Mouse (Mus musculus) kidney, embryonic 15.5 days (tissue): ENCODE results near the gene Mmel1. TPM values are rescaled to one million over a fixed set of nuclear protein-coding genes. Genes with fewer than 3 reads are reported as not detected.

Source experiments
- ATAC-seq: fragments of 200-750 bp; cut with Nextera tagmentation; replicated peaks from 2 replicates; pipeline ENCODE4 v1.8.0; 2017; ENCODE audit warnings: moderate TSS enrichment; ENCODE audit not compliant: low FRiP score
- H3K27ac ChIP-seq: fragments of 300-500 bp; sonication (generic); 2 replicates; pipeline ENCODE4 v1.5.1; 2015; ENCODE audit warnings: mild to moderate bottlenecking, inconsistent platforms
- H3K27me3 ChIP-seq: fragments of 300-500 bp; sonication (generic); 2 replicates; pipeline ENCODE4 v1.6.1; 2015; ENCODE audit warnings: inconsistent platforms
- H3K36me3 ChIP-seq: fragments of 300-500 bp; sonication (generic); 2 replicates; pipeline ENCODE4 v1.6.1; 2015; ENCODE audit warnings: inconsistent platforms
- H3K4me1 ChIP-seq: fragments of 300-500 bp; sonication (generic); 2 replicates; pipeline ENCODE4 v1.6.1; 2015; ENCODE audit warnings: inconsistent platforms
- H3K4me2 ChIP-seq: fragments of 300-500 bp; sonication (generic); 2 replicates; pipeline ENCODE4 v1.6.1; 2015; ENCODE audit warnings: moderate library complexity, mild to moderate bottlenecking, inconsistent platforms
- H3K4me3 ChIP-seq: fragments of 300-500 bp; sonication (generic); replicated peaks from 2 replicates; pipeline ENCODE4 v1.5.1; 2015; ENCODE audit warnings: mild to moderate bottlenecking, inconsistent platforms
- H3K9ac ChIP-seq: fragments of 300-500 bp; sonication (generic); 2 replicates; pipeline ENCODE4 v1.6.1; 2015; ENCODE audit warnings: mild to moderate bottlenecking, inconsistent platforms
- H3K9me3 ChIP-seq: fragments of 300-500 bp; sonication (generic); replicated peaks from 2 replicates; pipeline ENCODE4 v1.6.1; 2016; ENCODE audit warnings: inconsistent platforms
- WGBS: fragments of 180-500 bp; shearing (Covaris S2); methylation state at CpG from one replicate; pipeline ENCODE4 v1.1.7; 2015; ENCODE audit warnings: mixed read lengths; 5-methylcytosine and 5-hydroxymethylcytosine counted together
- polyA plus RNA-seq: library from polyadenylated mRNA; unstranded; fragments of >200 nt; fragmentation: Nextera tagmentation; extraction: Ambion mirVana; gene quantifications from 2 replicates; pipeline ENCODE4 v1.2.1, GENCODE M21; 2015

The Mmel1 gene
- polyA plus RNA-seq, 1 experiment from 2014 or later: 0.42 TPM

- H3K27ac ChIP-seq: no peak overlapping the region
- no peak overlapping the region for H3K4me3 ChIP-seq
- no peaks in the 10 kb centered on the region for H3K27me3 ChIP-seq
- peaks cover 10% of the 10 kb centered on the region for H3K4me1 ChIP-seq
- ATAC-seq: no peak
- H3K9me3 ChIP-seq: no peaks in the 10 kb centered on the region
- 93% methylated on average over 4 of the region's 4 CpGs for WGBS
- no peak overlapping the region for H3K9ac ChIP-seq
- no peaks in the 10 kb centered on the region for H3K36me3 ChIP-seq
- H3K4me2 ChIP-seq: no peak overlapping the region
Measured at GRCm38 (mm10) chr4:154914252-154914651, 44.9 kb downstream of the Mmel1 start.

- WGBS: 80% methylated on average over 3 of the region's 3 CpGs
- no peaks in the 10 kb centered on the region for H3K27me3 ChIP-seq
- ATAC-seq: no peak
Measured at GRCm38 (mm10) chr4:154914707-154915106, 45.3 kb downstream of the Mmel1 start.

GRCm38 (mm10) chr4:154915286-154915685 is 45.9 kb downstream of the Mmel1 start:
- Histone ChIP-seq H3K9me3 (no peaks in the 10 kb centered on the region), H3K4me3 (no peak overlapping the region), H3K36me3 (no peaks in the 10 kb centered on the region), H3K27ac (no peak overlapping the region), H3K27me3 (no peaks in the 10 kb centered on the region), H3K4me2 (no peak overlapping the region), H3K9ac (no peak overlapping the region), H3K4me1 (peaks cover 10% of the 10 kb centered on the region)
- ATAC-seq: no peak
- 69% methylated on average over 10 of the region's 10 CpGs for WGBS

More at GRCm38 (mm10) chr4:154914707-154915106, 45.3 kb downstream of the Mmel1 start:
- no peak overlapping the region for H3K27ac ChIP-seq
- no peak overlapping the region for H3K4me3 ChIP-seq
- H3K36me3 ChIP-seq: no peaks in the 10 kb centered on the region
- H3K4me2 ChIP-seq: no peak overlapping the region
- peaks cover 10% of the 10 kb centered on the region for H3K4me1 ChIP-seq
- H3K9ac ChIP-seq: no peak overlapping the region
- H3K9me3 ChIP-seq: no peaks in the 10 kb centered on the region

GRCm38 (mm10) chr4:154916662-154917061 is 47.3 kb downstream of the Mmel1 start:
- H3K9me3 ChIP-seq: no peaks in the 10 kb centered on the region
- no peak for ATAC-seq
- no peak overlapping the region for H3K4me2 ChIP-seq
- H3K4me1 ChIP-seq: no peaks in the 10 kb centered on the region
- WGBS: 86% methylated on average over 4 of the region's 4 CpGs
- H3K9ac ChIP-seq: no peak overlapping the region
- no peaks in the 10 kb centered on the region for H3K27me3 ChIP-seq
- H3K36me3 ChIP-seq: no peaks in the 10 kb centered on the region
- H3K27ac ChIP-seq: no peak overlapping the region
- no peak overlapping the region for H3K4me3 ChIP-seq

GRCm38 (mm10) chr4:154922291-154922690 is 52.9 kb downstream of the Mmel1 start:
- no peaks in the 10 kb centered on the region for H3K36me3 ChIP-seq
- H3K9ac ChIP-seq: no peak overlapping the region
- no peaks in the 10 kb centered on the region for H3K27me3 ChIP-seq
- no peak overlapping the region for H3K27ac ChIP-seq
- H3K4me1 ChIP-seq: peaks cover 5% of the 10 kb centered on the region; the same call in 1 of the 2 replicates
- H3K9me3 ChIP-seq: no peaks in the 10 kb centered on the region
- ATAC-seq: no peak
- no peak overlapping the region for H3K4me3 ChIP-seq
- H3K4me2 ChIP-seq: no peak overlapping the region
- WGBS: 80% methylated on average over 4 of the region's 4 CpGs

GRCm38 (mm10) chr4:154922931-154923330 is 53.5 kb downstream of the Mmel1 start:
- Histone ChIP-seq H3K4me1 (peaks cover 11% of the 10 kb centered on the region), H3K9ac (no peak overlapping the region), H3K4me3 (no peak overlapping the region), H3K36me3 (no peaks in the 10 kb centered on the region), H3K9me3 (no peaks in the 10 kb centered on the region), H3K4me2 (no peak overlapping the region), H3K27ac (no peak overlapping the region), H3K27me3 (no peaks in the 10 kb centered on the region)
- 77% methylated on average over 5 of the region's 5 CpGs for WGBS
- no peak for ATAC-seq

- 61% methylated on average over 4 of the region's 4 CpGs for WGBS
- no peak overlapping the region for H3K27ac ChIP-seq
- no peaks in the 10 kb centered on the region for H3K36me3 ChIP-seq
- no peaks in the 10 kb centered on the region for H3K27me3 ChIP-seq
- no peak overlapping the region for H3K9ac ChIP-seq
- no peak overlapping the region for H3K4me2 ChIP-seq
- H3K4me1 ChIP-seq: peaks cover 20% of the 10 kb centered on the region
- no peak for ATAC-seq
- no peaks in the 10 kb centered on the region for H3K9me3 ChIP-seq
- H3K4me3 ChIP-seq: no peak overlapping the region
Measured at GRCm38 (mm10) chr4:154925413-154925812, 56.0 kb downstream of the Mmel1 start.

- Histone ChIP-seq H3K27ac (peak overlapping the region; percentile 62), H3K9ac (0 out of 2 replicates have a peak overlapping the region, but pooled peaks have one; percentile 7), H3K4me3 (peak overlapping the region; percentile 25), H3K36me3 (no peaks in the 10 kb centered on the region), H3K27me3 (no peaks in the 10 kb centered on the region), H3K4me1 (peaks cover 20% of the 10 kb centered on the region), H3K9me3 (no peaks in the 10 kb centered on the region), H3K4me2 (peak overlapping the region; percentile 42)
- WGBS: 55% methylated on average over 9 of the region's 9 CpGs
- 0 out of 2 replicates have a peak, but pooled peaks have one; percentile 10 for ATAC-seq
Measured at GRCm38 (mm10) chr4:154926969-154927898, 57.8 kb downstream of the Mmel1 start.

- ATAC-seq: 0 out of 2 replicates have a peak, but pooled peaks have one; percentile 28
- Histone ChIP-seq H3K4me3 (peak overlapping the region; percentile 25), H3K9ac (0 out of 2 replicates have a peak overlapping the region, but pooled peaks have one; percentile 7), H3K27ac (peak overlapping the region; percentile 62), H3K9me3 (no peaks in the 10 kb centered on the region), H3K27me3 (no peaks in the 10 kb centered on the region), H3K4me2 (peak overlapping the region; percentile 42), H3K36me3 (no peaks in the 10 kb centered on the region), H3K4me1 (peaks cover 20% of the 10 kb centered on the region)
- 26% methylated on average over 5 of the region's 5 CpGs for WGBS
Measured at GRCm38 (mm10) chr4:154927899-154928337, 58.5 kb downstream of the Mmel1 start.

- Histone ChIP-seq H3K4me2 (peak within 1 kb of the TSS; percentile 42), H3K4me1 (peaks cover 20% of the 10 kb centered on the region), H3K27ac (peak within 1 kb of the TSS; percentile 62), H3K9ac (0 out of 2 replicates have a peak within 1 kb of the TSS, but pooled peaks have one; percentile 7), H3K4me3 (peak within 1 kb of the TSS; percentile 25), H3K9me3 (no peaks in the 10 kb centered on the region), H3K36me3 (no peaks in the 10 kb centered on the region), H3K27me3 (no peaks in the 10 kb centered on the region)
- WGBS: 42% methylated on average over 12 of the region's 12 CpGs
- ATAC-seq: peak; percentile 63; the same call in 1 of the 2 replicates
Measured at GRCm38 (mm10) chr4:154928395-154929087, 59.2 kb downstream of the Mmel1 start, which contains the start of gene Tnfrsf14. Tnfrsf14 (minus strand) TSS chr4:154928563.

GRCm38 (mm10) chr4:154929088-154929660 is 59.8 kb downstream of the Mmel1 start:
- ATAC-seq: peak; percentile 73; the same call in 1 of the 2 replicates
- no peak overlapping the region for H3K4me3 ChIP-seq
- H3K27ac ChIP-seq: no peak overlapping the region
- 61% methylated on average over 12 of the region's 12 CpGs for WGBS
- no peaks in the 10 kb centered on the region for H3K36me3 ChIP-seq
- H3K4me2 ChIP-seq: no peak overlapping the region
- H3K27me3 ChIP-seq: no peaks in the 10 kb centered on the region
- H3K4me1 ChIP-seq: peaks cover 24% of the 10 kb centered on the region
- H3K9me3 ChIP-seq: no peaks in the 10 kb centered on the region
- no peak overlapping the region for H3K9ac ChIP-seq
